Mouse (Mus musculus) adrenal gland, adult 2 months (tissue): ENCODE results near the gene Lcn12. TPM values are rescaled to one million over a fixed set of nuclear protein-coding genes. Genes with fewer than 3 reads are reported as not detected.

Experiments used
- DNase-seq: peaks from one replicate; pipeline ENCODE4 v3.0.0; 2021
- long read RNA-seq: library from polyadenylated mRNA; stranded (forward); transcript quantifications from one replicate; pipeline ENCODE4 v2.0.0, GENCODE M21; 2021
- polyA plus RNA-seq: library from polyadenylated mRNA; depleted of rRNA; stranded (reverse); fragments of >200 nt; gene quantifications from 2 replicates; pipeline ENCODE4 v1.2.3, GENCODE M21; 2012; rRNA removed
- total RNA-seq, 2 experiments: library from RNA; stranded (reverse); gene quantifications; 2 replicates each; pipeline ENCODE4 v1.2.3; 2021

Gene Lcn12
- total RNA-seq (not detected), polyA plus RNA-seq (not detected in 2 replicates)
- long read RNA-seq, result 0 reads

GRCm38 (mm10) chr2:25493476-25493961 is at the start of gene Lcn12:
Gene Lcn12 (minus strand): TSS chr2:25493911.
- DNase-seq, result no peak

- no peak for DNase-seq
Measured at GRCm38 (mm10) chr2:25541644-25542367, 48.1 kb upstream of the Lcn12 start.

- peak; percentile 81 for DNase-seq
Measured at GRCm38 (mm10) chr2:25540541-25540948, 46.8 kb upstream of the Lcn12 start.

- peak; percentile 88 for DNase-seq
Measured at GRCm38 (mm10) chr2:25536531-25536930, 42.8 kb upstream of the Lcn12 start.

GRCm38 (mm10) chr2:25534866-25535182 is 41.1 kb upstream of the Lcn12 start:
- DNase-seq, result no peak

GRCm38 (mm10) chr2:25534178-25534865 is 40.6 kb upstream of the Lcn12 start:
- DNase-seq, result peak; percentile 96

- no peak for DNase-seq
Measured at GRCm38 (mm10) chr2:25533707-25534106, 40.0 kb upstream of the Lcn12 start.

- DNase-seq, result peak; percentile 59
Measured at GRCm38 (mm10) chr2:25526510-25527302, 33.0 kb upstream of the Lcn12 start.

- no peak for DNase-seq
Measured at GRCm38 (mm10) chr2:25509912-25510311, 16.2 kb upstream of the Lcn12 start.

- DNase-seq, result no peak
Measured at GRCm38 (mm10) chr2:25506964-25507363, 13.3 kb upstream of the Lcn12 start.

- DNase-seq, result no peak
Measured at GRCm38 (mm10) chr2:25505860-25506259, 12.1 kb upstream of the Lcn12 start.

- no peak for DNase-seq
Measured at GRCm38 (mm10) chr2:25505000-25505399, 11.3 kb upstream of the Lcn12 start.

- DNase-seq, result no peak
Measured at GRCm38 (mm10) chr2:25504538-25504937, 10.8 kb upstream of the Lcn12 start.

GRCm38 (mm10) chr2:25502726-25503125 is 9.0 kb upstream of the Lcn12 start:
- DNase-seq, result no peak

- no peak for DNase-seq
Measured at GRCm38 (mm10) chr2:25501593-25502486, 8.1 kb upstream of the Lcn12 start, which contains the start of gene C8g. Gene C8g (minus strand): TSS chr2:25501719.

- DNase-seq, result peak; percentile 89
Measured at GRCm38 (mm10) chr2:25500576-25501405, 7.1 kb upstream of the Lcn12 start, which contains the start of gene Fbxw5. Gene Fbxw5 (plus strand): TSS chr2:25500750.

GRCm38 (mm10) chr2:25500071-25500575 is 6.4 kb upstream of the Lcn12 start:
- DNase-seq, result no peak

GRCm38 (mm10) chr2:25498622-25499478 is 5.1 kb upstream of the Lcn12 start:
- DNase-seq, result peak; percentile 48
